Mouse (Mus musculus): Measurements from ENCODE around the gene Olfr320.
"Not testable (repeated sequence)": the region's sequence is repeated elsewhere in the genome, so short reads cannot be mapped to it uniquely, and the experiment has no call there.

Gene Olfr320

GRCm38 (mm10) chr11:58680799-58681198 lies at the start of gene Olfr320:
Gene Olfr320 (plus strand): TSS chr11:58681099.
- no peak for DNase-seq (ENCODE audit: low spot score)

- no peak for DNase-seq (ENCODE audit: low spot score)
These were observed 46.0 kb upstream of the Olfr320 start for GRCm38 (mm10) chr11:58634878-58635277.

GRCm38 (mm10) chr11:58636376-58636977 lies 44.4 kb upstream of the Olfr320 start:
- no peak for DNase-seq (ENCODE audit: low spot score)

GRCm38 (mm10) chr11:58638176-58638701 lies 42.7 kb upstream of the Olfr320 start:
- DNase-seq (ENCODE audit: low spot score) = no peak

GRCm38 (mm10) chr11:58640272-58640867 lies 40.5 kb upstream of the Olfr320 start, which contains the start of gene Trim58:
Gene Trim58 (plus strand): TSS chr11:58640465.
- DNase-seq (ENCODE audit: low spot score) = no peak

- no peak for DNase-seq (ENCODE audit: low spot score)
These were observed 39.8 kb upstream of the Olfr320 start for GRCm38 (mm10) chr11:58641057-58641456.

- no peak for DNase-seq (ENCODE audit: low spot score)
These were observed 39.1 kb upstream of the Olfr320 start for GRCm38 (mm10) chr11:58641638-58642358.

GRCm38 (mm10) chr11:58643350-58643749 lies 37.5 kb upstream of the Olfr320 start:
- no peak for DNase-seq (ENCODE audit: low spot score)

- no peak for DNase-seq (ENCODE audit: low spot score)
These were observed 25.7 kb upstream of the Olfr320 start for GRCm38 (mm10) chr11:58655151-58655550.

- DNase-seq (ENCODE audit: low spot score) = no peak
These were observed 22.3 kb upstream of the Olfr320 start, which contains the start of gene Olfr322 for GRCm38 (mm10) chr11:58658596-58658995. Gene Olfr322 (plus strand): TSS chr11:58658782.

GRCm38 (mm10) chr11:58669252-58669651 lies 11.6 kb upstream of the Olfr320 start:
- no peak for DNase-seq (ENCODE audit: low spot score)

- DNase-seq (ENCODE audit: low spot score) = no peak
These were observed 9.1 kb upstream of the Olfr320 start for GRCm38 (mm10) chr11:58671825-58672224.

- no peak for DNase-seq (ENCODE audit: low spot score)
These were observed 18.0 kb downstream of the Olfr320 start, which contains the start of gene Olfr319 for GRCm38 (mm10) chr11:58698862-58699261. Gene Olfr319 (plus strand): TSS chr11:58699162.

GRCm38 (mm10) chr11:58709086-58709485 lies 28.2 kb downstream of the Olfr320 start:
- DNase-seq (ENCODE audit: low spot score) = no peak

- not testable (repeated sequence) for DNase-seq (ENCODE audit: low spot score)
These were observed 36.8 kb downstream of the Olfr320 start for GRCm38 (mm10) chr11:58717723-58718122.

- no peak for DNase-seq (ENCODE audit: low spot score)
These were observed 38.8 kb downstream of the Olfr320 start for GRCm38 (mm10) chr11:58719701-58720100.

GRCm38 (mm10) chr11:58723914-58724313 lies 43.0 kb downstream of the Olfr320 start, which contains the start of gene Olfr318:
Gene Olfr318 (minus strand): TSS chr11:58724014.
- no peak for DNase-seq (ENCODE audit: low spot score)

- DNase-seq (ENCODE audit: low spot score) = not testable (repeated sequence)
These were observed 47.2 kb downstream of the Olfr320 start for GRCm38 (mm10) chr11:58727896-58728650.

- DNase-seq (ENCODE audit: low spot score) = peak; percentile 3
These were observed 52.5 kb downstream of the Olfr320 start for GRCm38 (mm10) chr11:58733372-58733771.
